Comparison of ENCODE assay signal across 8 mouse cellular contexts in the genomic region with DNA sequence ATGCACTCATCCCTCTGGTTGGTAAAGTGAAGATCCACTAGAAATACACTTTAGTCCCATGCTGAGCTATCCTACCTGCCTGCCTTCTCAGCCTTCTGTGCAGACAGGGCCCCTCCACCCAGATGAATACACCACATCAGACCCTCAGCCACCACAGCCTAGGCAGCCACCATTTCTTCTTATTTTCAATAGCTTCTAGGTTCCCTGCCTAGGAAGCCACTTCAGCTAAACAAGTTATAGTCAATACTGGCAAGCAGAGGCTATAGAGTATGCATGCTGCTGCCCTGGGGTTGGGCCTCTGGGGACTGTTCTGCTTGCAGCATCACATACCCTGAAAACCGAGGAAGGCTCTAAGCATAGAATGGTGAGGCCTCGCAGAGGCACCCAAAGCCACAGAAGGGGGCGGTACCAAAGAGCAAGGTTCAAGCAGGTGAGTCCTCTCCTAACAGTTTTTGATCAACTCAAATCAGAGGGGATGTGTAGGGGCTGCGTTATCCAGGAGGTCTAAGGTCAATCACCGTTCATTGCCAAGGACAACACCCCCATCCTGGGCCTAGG. TPM values are rescaled to one million over a fixed set of nuclear protein-coding genes. Genes with fewer than 3 reads are reported as not detected.
DNase-seq lines count a peak whose midpoint lies in the region; ATAC-seq and TF ChIP-seq lines count a peak whose summit lies in the region.

A gene (plus strand): TSS at position 341 of the 558 bp plus-strand sequence.

- H3K79me2 ChIP-seq in liver, adult 2 months (ENCODE audit: control insufficient read depth, insufficient read depth, low read length), result no peaks in the 10 kb centered on the region; the same call in 1 of the 2 replicates

- ATAC-seq in intestine, embryonic 16.5 days, result peak; percentile 52
- ATAC-seq in neural tube, embryonic 15.5 days (ENCODE audit: low FRiP score), result peak; percentile 18

- peak within 1 kb of the TSS; percentile 84 for H3K4me2 ChIP-seq in intestine, embryonic 16.5 days (ENCODE audit: low read depth, low read length)
- H3K4me2 ChIP-seq in neural tube, embryonic 15.5 days, result peak within 1 kb of the TSS; percentile 90

- 12% methylated on average over 5 of the region's 5 CpGs for WGBS in intestine, embryonic 16.5 days
- 9% methylated on average over 5 of the region's 5 CpGs for WGBS in liver, adult 2 months
- 22% methylated on average over 5 of the region's 5 CpGs for WGBS in neural tube, embryonic 15.5 days

- peaks cover 14% of the 10 kb centered on the region; the same call in 1 of the 2 replicates for H3K36me3 ChIP-seq in intestine, embryonic 16.5 days (ENCODE audit: control insufficient read depth, insufficient read depth, low read length)
- H3K36me3 ChIP-seq in liver, adult 2 months (ENCODE audit: control insufficient read depth, insufficient read depth, low read length), result no peaks in the 10 kb centered on the region; the same call in 1 of the 2 replicates
- H3K36me3 ChIP-seq in neural tube, embryonic 15.5 days, result peaks cover 52% of the 10 kb centered on the region

- TF ChIP-seq CTCF in brain, embryonic 14.5 days (IDR thresholded peaks at IDR 0.05; ENCODE audit: borderline replicate concordance, extremely low read depth, insufficient read depth, insufficient read length), result no peak
- TF ChIP-seq CTCF in liver, adult 2 months (IDR thresholded peaks at IDR 0.05; ENCODE audit: low read depth, low read length), result no peak

- peak; percentile 7 for DNase-seq in right cerebral cortex, postnatal 4 days
- no peak for DNase-seq in right cerebral cortex, adult 2 months (ENCODE audit: low spot score in 2 of 2)
- no peak for DNase-seq in brain, embryonic 14.5 days (ENCODE audit: low read depth)
- no peak for DNase-seq in gonadal fat pad, adult 2 months (ENCODE audit: low read depth)
- DNase-seq in liver, adult 2 months (ENCODE audit: extremely low read depth, low read depth, low spot score), result peak; percentile 43
- no peak for DNase-seq in embryo, embryonic 9.5 days (ENCODE audit: extremely low spot score)

- H3K27me3 ChIP-seq in intestine, embryonic 16.5 days (replicated peaks; ENCODE audit: control insufficient read depth, insufficient read depth, low read length), result no peaks in the 10 kb centered on the region
- no peaks in the 10 kb centered on the region for H3K27me3 ChIP-seq in liver, adult 2 months (ENCODE audit: control insufficient read depth, insufficient read depth, low read length)
- no peaks in the 10 kb centered on the region for H3K27me3 ChIP-seq in neural tube, embryonic 15.5 days (replicated peaks)

- peak within 1 kb of the TSS; percentile 93 for H3K4me3 ChIP-seq in intestine, embryonic 16.5 days (ENCODE audit: low read length)
- H3K4me3 ChIP-seq in liver, adult 2 months (ENCODE audit: insufficient read depth, low read depth, low read length), result peak within 1 kb of the TSS; percentile 88
- H3K4me3 ChIP-seq in neural tube, embryonic 15.5 days (replicated peaks), result peak within 1 kb of the TSS; percentile 83

- peak within 1 kb of the TSS; percentile 94 for H3K9ac ChIP-seq in intestine, embryonic 16.5 days (ENCODE audit: low read depth, low read length)
- H3K9ac ChIP-seq in liver, adult 2 months (ENCODE audit: low read depth, low read length), result peak within 1 kb of the TSS; percentile 97
- peak within 1 kb of the TSS; percentile 90 for H3K9ac ChIP-seq in neural tube, embryonic 15.5 days (replicated peaks)

- no peak for TF ChIP-seq POLR2A in brain, embryonic 14.5 days (IDR thresholded peaks at IDR 0.05; ENCODE audit: borderline replicate concordance, extremely low read depth, insufficient read depth, insufficient read length, poor library complexity, severe bottlenecking)
- no peak for TF ChIP-seq POLR2A in liver, adult 2 months (IDR thresholded peaks at IDR 0.05; ENCODE audit: extremely low read depth, insufficient read depth, low read length)

- H3K27ac ChIP-seq in intestine, embryonic 16.5 days (ENCODE audit: low read length), result peak within 1 kb of the TSS; percentile 87
- peak within 1 kb of the TSS; percentile 43 for H3K27ac ChIP-seq in liver, adult 2 months (replicated peaks; ENCODE audit: insufficient read depth, low read depth, low read length)
- peak within 1 kb of the TSS; percentile 95 for H3K27ac ChIP-seq in neural tube, embryonic 15.5 days (replicated peaks)

- peaks cover 8% of the 10 kb centered on the region for H3K4me1 ChIP-seq in intestine, embryonic 16.5 days (ENCODE audit: control insufficient read depth, insufficient read depth, low read length)
- peaks cover 4% of the 10 kb centered on the region; the same call in 1 of the 2 replicates for H3K4me1 ChIP-seq in liver, adult 2 months (ENCODE audit: control insufficient read depth, insufficient read depth, low read length)
- H3K4me1 ChIP-seq in neural tube, embryonic 15.5 days, result peaks cover 37% of the 10 kb centered on the region

- H3K9me3 ChIP-seq in intestine, embryonic 16.5 days (ENCODE audit: control insufficient read depth, low read length), result no peaks in the 10 kb centered on the region
- no peaks in the 10 kb centered on the region for H3K9me3 ChIP-seq in neural tube, embryonic 15.5 days (replicated peaks)

RNA-seq across cellular contexts. Expression of the gene that starts here (rescaled TPM):
- polyA plus RNA-seq in brain, embryonic 14.5 days (2012; rRNA removed), result 30.9 and 44.4 TPM in 2 replicates
- 28.2 and 34.0 TPM in 2 replicates for polyA plus RNA-seq in gonadal fat pad, adult 2 months (2012; rRNA removed)
- polyA plus RNA-seq in intestine, embryonic 16.5 days (2015; fragmentation: Nextera tagmentation; extraction: Ambion mirVana), result 52.2 and 52.7 TPM in 2 replicates
- total RNA-seq in liver, adult 2 months (2014; rRNA removed), result 24.3 and 27.3 TPM in 2 replicates
- polyA plus RNA-seq in liver, adult 2 months (2012; rRNA removed), result 11.1 and 13.4 TPM in 2 replicates
- 58.2 and 61.1 TPM in 2 replicates for polyA plus RNA-seq in neural tube, embryonic 15.5 days (2015; fragmentation: Nextera tagmentation; extraction: Ambion mirVana)

Comparison
In these comparisons a context has a peak if more than half of its experiments do, and no peak if none do; other contexts are left out.
1. DNase-seq: peak in right cerebral cortex, postnatal 4 days (single experiment) and liver, adult 2 months (single experiment); none in right cerebral cortex, adult 2 months (0 of 2), brain, embryonic 14.5 days (single experiment), gonadal fat pad, adult 2 months (single experiment) and embryo, embryonic 9.5 days (single experiment).
2. H3K27ac ChIP-seq: peak in every context shown above with its lines; median percentile 95 in neural tube, embryonic 15.5 days; 87 in intestine, embryonic 16.5 days; 43 in liver, adult 2 months.
3. Peak in every context shown above with its lines, with median percentiles within 50 percentile points of each other: H3K4me3 ChIP-seq and H3K9ac ChIP-seq.